Mouse (Mus musculus) lung, postnatal 0 days (tissue): ENCODE data around the gene Lim2. TPM values are rescaled to one million over a fixed set of nuclear protein-coding genes. Genes with fewer than 3 reads are reported as not detected.
A peak's percentile ranks its signal among the peaks of the same experiment; 100 is the strongest.

Experiments used
- ATAC-seq: fragments of 200-750 bp; cut with Nextera tagmentation; 2 replicates; pipeline ENCODE4 v1.8.0; 2017; ENCODE audit warnings: moderate library complexity
- DNase-seq: peaks from one replicate; pipeline ENCODE4 v3.0.0-alpha.2; 2016; ENCODE audit warnings: low spot score
- H3K27ac ChIP-seq: fragments of 300-500 bp; sonication (generic); 2 replicates; pipeline ENCODE4 v1.5.1; 2014; ENCODE audit warnings: antibody characterized with exemption, mild to moderate bottlenecking, low read length, mixed read lengths
- H3K27me3 ChIP-seq: fragments of 300-500 bp; sonication (generic); replicated peaks from 2 replicates; pipeline ENCODE4 v1.6.1; 2014; ENCODE audit warnings: low read length, mixed read lengths; ENCODE audit not compliant: insufficient read depth
- H3K36me3 ChIP-seq: fragments of 300-500 bp; sonication (generic); 2 replicates; pipeline ENCODE4 v1.6.1; 2014; ENCODE audit warnings: low read length, mixed read lengths; ENCODE audit not compliant: insufficient read depth
- H3K4me1 ChIP-seq: fragments of 300-500 bp; sonication (generic); 2 replicates; pipeline ENCODE4 v1.6.1; 2014; ENCODE audit warnings: antibody characterized with exemption, low read depth, low read length, mixed read lengths; ENCODE audit not compliant: insufficient read depth
- H3K4me2 ChIP-seq: fragments of 300-500 bp; sonication (generic); replicated peaks from 2 replicates; pipeline ENCODE4 v1.6.1; 2014; ENCODE audit warnings: low read depth, mild to moderate bottlenecking, low read length, moderate library complexity, mixed read lengths
- H3K4me3 ChIP-seq: fragments of 300-500 bp; sonication (generic); 2 replicates; pipeline ENCODE4 v1.5.1; 2014; ENCODE audit warnings: low read depth, low read length
- H3K9ac ChIP-seq: fragments of 300-500 bp; sonication (generic); replicated peaks from 2 replicates; pipeline ENCODE4 v1.6.1; 2014; ENCODE audit warnings: low read depth, mild to moderate bottlenecking
- H3K9me3 ChIP-seq: fragments of 300-500 bp; sonication (generic); 2 replicates; pipeline ENCODE4 v1.6.1; 2016; ENCODE audit warnings: low read length, mixed read lengths
- CTCF ChIP-seq: IDR thresholded peaks from 2 replicates; pipeline ENCODE4 v1.5.1; 2016; ENCODE audit warnings: antibody characterized with exemption, mild to moderate bottlenecking
- EP300 ChIP-seq: IDR thresholded peaks from 2 replicates; pipeline ENCODE4 v1.6.1; 2016; ENCODE audit warnings: antibody characterized with exemption, mild to moderate bottlenecking, control low read depth
- WGBS: fragments of 180-500 bp; shearing (Covaris S2); extraction: QIAGEN DNeasy Blood & Tissue Kit; methylation state at CpG from one replicate; pipeline ENCODE4 v1.1.7; 2014; 5-methylcytosine and 5-hydroxymethylcytosine counted together
- polyA plus RNA-seq: library from polyadenylated mRNA; unstranded; fragments of >200 nt; fragmentation: Nextera tagmentation; extraction: Ambion mirVana; gene quantifications from 2 replicates; pipeline ENCODE4 v1.2.1, GENCODE M21; 2015

The Lim2 gene
- polyA plus RNA-seq, 1 experiment from 2014 or later = not detected

- Histone ChIP-seq H3K4me1 (peaks cover 7% of the 10 kb centered on the region; the same call in 1 of the 2 replicates), H3K27me3 (0 out of 2 replicates have a peak, but pooled peaks cover 4% of the 10 kb centered on the region), H3K27ac (no peak overlapping the region), H3K4me2 (peak overlapping the region; percentile 89), H3K36me3 (no peaks in the 10 kb centered on the region), H3K9me3 (no peaks in the 10 kb centered on the region), H3K4me3 (peak overlapping the region; percentile 57), H3K9ac (0 out of 2 replicates have a peak overlapping the region, but pooled peaks have one; percentile 23)
- WGBS = 6% methylated on average over 35 of the region's 35 CpGs
- DNase-seq (peak; percentile 22), ATAC-seq (no peak)
- TF ChIP-seq CTCF (peak; percentile 64), EP300 (no peak)
Measured at GRCm38 (mm10) chr7:43464864-43465343, 37.4 kb downstream of the Lim2 start.

- ATAC-seq (peak; percentile 89), DNase-seq (peak; percentile 98)
- under 1% methylated on average over 33 of the region's 33 CpGs for WGBS
- peaks cover 7% of the 10 kb centered on the region; the same call in 1 of the 2 replicates for H3K4me1 ChIP-seq
- H3K27me3 ChIP-seq = 0 out of 2 replicates have a peak, but pooled peaks cover 4% of the 10 kb centered on the region
- peak overlapping the region; percentile 47 for H3K27ac ChIP-seq
- peak overlapping the region; percentile 57 for H3K4me3 ChIP-seq
- H3K9ac ChIP-seq = peak overlapping the region; percentile 23; the same call in 1 of the 2 replicates
- TF ChIP-seq CTCF = no peak; the same call in 1 of the 2 replicates
- TF ChIP-seq EP300 = no peak
- H3K36me3 ChIP-seq = no peaks in the 10 kb centered on the region
- H3K4me2 ChIP-seq = peak overlapping the region; percentile 89
- no peaks in the 10 kb centered on the region for H3K9me3 ChIP-seq
Measured at GRCm38 (mm10) chr7:43465344-43466098, 38.1 kb downstream of the Lim2 start.

GRCm38 (mm10) chr7:43466099-43466694, 38.7 kb downstream of the Lim2 start:
- no peaks in the 10 kb centered on the region for H3K36me3 ChIP-seq
- H3K9me3 ChIP-seq = no peaks in the 10 kb centered on the region
- DNase-seq (peak; percentile 92), ATAC-seq (peak; percentile 75)
- peaks cover 7% of the 10 kb centered on the region; the same call in 1 of the 2 replicates for H3K4me1 ChIP-seq
- H3K27ac ChIP-seq = peak overlapping the region; percentile 47
- H3K27me3 ChIP-seq = 0 out of 2 replicates have a peak, but pooled peaks cover 4% of the 10 kb centered on the region
- peak overlapping the region; percentile 9; the same call in 1 of the 2 replicates for H3K9ac ChIP-seq
- TF ChIP-seq CTCF (peak; percentile 97), EP300 (no peak)
- peak overlapping the region; percentile 89 for H3K4me2 ChIP-seq
- peak overlapping the region; percentile 57 for H3K4me3 ChIP-seq
- 1% methylated on average over 32 of the region's 33 CpGs for WGBS

GRCm38 (mm10) chr7:43470373-43470772, 42.9 kb downstream of the Lim2 start:
- no peak overlapping the region for H3K27ac ChIP-seq
- H3K4me3 ChIP-seq = no peak overlapping the region
- no peaks in the 10 kb centered on the region for H3K9me3 ChIP-seq
- H3K4me2 ChIP-seq = no peak overlapping the region
- H3K27me3 ChIP-seq = no peaks in the 10 kb centered on the region
- no peak for ATAC-seq
- TF ChIP-seq EP300 (no peak), CTCF (peak; percentile 64)
- H3K4me1 ChIP-seq = no peaks in the 10 kb centered on the region
- no peak overlapping the region for H3K9ac ChIP-seq
- DNase-seq = peak; percentile 26
- 40% methylated on average over 8 of the region's 8 CpGs for WGBS
- H3K36me3 ChIP-seq = no peaks in the 10 kb centered on the region

GRCm38 (mm10) chr7:43475706-43476105, 48.2 kb downstream of the Lim2 start:
- H3K27me3 ChIP-seq = 0 out of 2 replicates have a peak, but pooled peaks cover 7% of the 10 kb centered on the region
- peak; percentile 48 for ATAC-seq
- H3K9me3 ChIP-seq = no peaks in the 10 kb centered on the region
- no peaks in the 10 kb centered on the region for H3K36me3 ChIP-seq
- no peak overlapping the region for H3K27ac ChIP-seq
- peak; percentile 27 for DNase-seq
- no peak overlapping the region for H3K9ac ChIP-seq
- TF ChIP-seq CTCF = peak; percentile 51
- no peak for TF ChIP-seq EP300
- H3K4me2 ChIP-seq = no peak overlapping the region
- no peaks in the 10 kb centered on the region for H3K4me1 ChIP-seq
- no peak overlapping the region for H3K4me3 ChIP-seq
- 10% methylated on average over 22 of the region's 23 CpGs for WGBS

- Histone ChIP-seq H3K4me3 (no peak overlapping the region), H3K36me3 (no peaks in the 10 kb centered on the region), H3K4me1 (no peaks in the 10 kb centered on the region), H3K9me3 (no peaks in the 10 kb centered on the region), H3K9ac (no peak overlapping the region), H3K4me2 (no peak overlapping the region), H3K27me3 (0 out of 2 replicates have a peak, but pooled peaks cover 7% of the 10 kb centered on the region), H3K27ac (no peak overlapping the region)
- TF ChIP-seq CTCF = no peak
- no peak for TF ChIP-seq EP300
- WGBS = 8% methylated on average over 13 of the region's 13 CpGs
- DNase-seq = no peak
- ATAC-seq = no peak
Measured at GRCm38 (mm10) chr7:43476376-43476775, 48.9 kb downstream of the Lim2 start.
